Mouse (Mus musculus) cortical plate, adult 2 months (tissue): ENCODE measurements around the gene St3gal5.

ENCODE experiments used
- CTCF ChIP-seq: fragments of 200-500 bp; IDR thresholded peaks from 2 replicates; pipeline ENCODE4 v1.5.1; 2011; ENCODE audit warnings: mild to moderate bottlenecking, control low read depth, low read length; ENCODE audit not compliant: insufficient read depth; ENCODE audit errors: extremely low read depth
- POLR2A ChIP-seq: fragments of 200-500 bp; IDR thresholded peaks from 2 replicates; pipeline ENCODE4 v1.6.1; 2011; ENCODE audit warnings: mild to moderate bottlenecking, low read length, control low read depth; ENCODE audit not compliant: insufficient read depth; ENCODE audit errors: extremely low read depth

- TF ChIP-seq CTCF, result no peak
- no peak for TF ChIP-seq POLR2A
These were observed 47.5 kb upstream of the St3gal5 start for GRCm38 (mm10) chr6:72049941-72050340.
